Mouse (Mus musculus) inflammation-experienced regulatory T-cells (primary cell): ENCODE measurements around the gene Gm38394. TPM values are rescaled to one million over a fixed set of nuclear protein-coding genes. Genes with fewer than 3 reads are reported as not detected.

Source experiments
- polyA plus RNA-seq, 2 experiments: library from polyadenylated mRNA; unstranded; fragments of 100-300 nt; shearing (Covaris generic); gene quantifications; one replicate each; pipeline ENCODE4 v1.2.1; 2017

The Gm38394 gene
- 1 to 10 TPM; 1.5 TPM for polyA plus RNA-seq

GRCm38 (mm10) chr1:133661203-133661933 lies at the start of gene Gm38394:
Gene Gm38394 (minus strand): TSS chr1:133661318.

GRCm38 (mm10) chr1:133689897-133690296 lies 28.8 kb upstream of the Gm38394 start, which contains the start of gene Lax1:
Gene Lax1 (minus strand): TSS chr1:133690108.

GRCm38 (mm10) chr1:133660466-133661202 lies 484 bp downstream of the Gm38394 start, which contains the start of gene Zbed6:
Gene Zbed6 (minus strand): TSS chr1:133660885.

GRCm38 (mm10) chr1:133609771-133610502 lies 51.2 kb downstream of the Gm38394 start, which contains the start of gene Snrpe:
Gene Snrpe (minus strand): TSS chr1:133610291.

Other genes starting within 250 kb of the Gm38394 start
- under 1 TPM in 1 of 2 experiments, not detected in 1; 0.19 TPM for gene Sox13, start 236.9 kb downstream of the Gm38394 start, polyA plus RNA-seq
- 100 to 1,000 TPM; 255 to 265 TPM for gene Snrpe, start 51.0 kb downstream of the Gm38394 start, polyA plus RNA-seq
- gene Zbed6, start 433 bp downstream of the Gm38394 start, polyA plus RNA-seq, result not detected
- gene Lax1, start 28.8 kb upstream of the Gm38394 start, polyA plus RNA-seq, result 100 to 1,000 TPM; 147 to 154 TPM
- gene Atp2b4, start 139.7 kb upstream of the Gm38394 start, polyA plus RNA-seq, result 10 to 100 TPM in 1 of 2 experiments, 1 to 10 TPM in 1; 8.7 to 14.1 TPM
- under 1 TPM in 1 of 2 experiments, not detected in 1; 0.58 TPM for gene Optc, start 246.7 kb upstream of the Gm38394 start, polyA plus RNA-seq